In the genomic region with DNA sequence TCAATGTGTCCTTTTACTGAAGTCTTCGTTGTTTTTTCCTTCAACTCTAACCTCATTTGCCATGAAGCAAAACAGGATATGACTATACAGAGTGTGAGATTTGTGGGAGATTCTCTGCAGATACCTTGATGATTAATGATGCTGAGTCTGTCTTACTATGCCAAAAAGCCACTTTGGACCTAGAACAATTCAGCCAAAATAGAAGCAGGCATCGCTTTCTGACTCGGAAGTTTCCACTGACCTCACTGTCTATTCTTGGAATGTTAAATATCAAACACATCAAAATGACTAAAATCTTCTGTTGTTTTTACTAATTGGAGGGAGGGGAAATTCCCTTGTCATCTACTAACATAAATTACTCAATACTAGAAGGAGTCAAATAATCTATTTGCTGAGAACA, we compare ENCODE assay signal across 23 mouse cellular contexts.
DNase-seq lines count a peak whose midpoint lies in the region; ATAC-seq and TF ChIP-seq lines count a peak whose summit lies in the region.
"Had no signal": no experiment of that assay in that cellular context is flagged by ENCODE, and none has a peak within 500 bp of the region (broad histone marks: within the 10 kb centered on the region; RNA-seq: fewer than 3 reads in every experiment).

No protein-coding gene starts in this region.

- no peak overlapping the region for H3K4me2 ChIP-seq in kidney, embryonic 16.5 days (replicated peaks; ENCODE audit: low read depth, low read length)
- H3K4me2 ChIP-seq in stomach, postnatal 0 days (replicated peaks; ENCODE audit: low read depth): no peak overlapping the region
- H3K4me2 ChIP-seq: embryonic facial prominence, embryonic 15.5 days; heart, embryonic 12.5 days; hindbrain, embryonic 15.5 days had no signal

- H3K4me3 ChIP-seq in kidney, embryonic 16.5 days (ENCODE audit: low read length): no peak overlapping the region
- H3K4me3 ChIP-seq in stomach, postnatal 0 days (ENCODE audit: low read depth, low read length): no peak overlapping the region
- H3K4me3 ChIP-seq: embryonic facial prominence, embryonic 15.5 days; erythroblast, embryonic 14.5 days; forebrain, embryonic 10.5 days; gastrocnemius, adult 2 months; heart, embryonic 12.5 days; hindbrain, embryonic 15.5 days had no signal

- no peak for ATAC-seq in kidney, embryonic 16.5 days (ENCODE audit: low FRiP score, low TSS enrichment)
- no peak for ATAC-seq in stomach, postnatal 0 days (ENCODE audit: low FRiP score, low TSS enrichment)
- ATAC-seq: forebrain, embryonic 14.5 days had no signal

- H3K27ac ChIP-seq in kidney, embryonic 16.5 days (ENCODE audit: low read length): no peak overlapping the region
- H3K27ac ChIP-seq in stomach, postnatal 0 days (replicated peaks): no peak overlapping the region
- H3K27ac ChIP-seq: embryonic facial prominence, embryonic 15.5 days; forebrain, embryonic 10.5 days; gastrocnemius, adult 2 months; hindbrain, embryonic 15.5 days had no signal

- DNase-seq in kidney, adult 9 months: peak; percentile 19
- peak; percentile 67 for DNase-seq in CD4-positive helper T cell, adult 2 months (ENCODE audit: low read depth, low spot score)
- DNase-seq in MN1 (ENCODE audit: low spot score): peak; percentile 57
- DNase-seq in induced T-regulatory cell, adult 2 months (ENCODE audit: low read depth): peak; percentile 32
- no peak for DNase-seq in stomach, postnatal 0 days (ENCODE audit: low spot score)
- no peak for DNase-seq in embryo, embryonic 10.5 days (ENCODE audit: low spot score)
- no peak for DNase-seq in heart, postnatal 10 days
- DNase-seq: adrenal gland, adult 2 months; adrenal gland, postnatal 25 days; cerebellum, adult 18-20 months; cerebellum, adult 9-11 months; cerebellum, postnatal 36 days; embryo, embryonic 11 days; gastrocnemius, adult 2 months; gastrocnemius, postnatal 25 days; heart, postnatal 36 days had no signal

- no peak overlapping the region for H3K9ac ChIP-seq in kidney, embryonic 16.5 days (replicated peaks; ENCODE audit: low read length)
- H3K9ac ChIP-seq in stomach, postnatal 0 days (ENCODE audit: low read length): no peak overlapping the region
- H3K9ac ChIP-seq: embryonic facial prominence, embryonic 15.5 days; heart, embryonic 12.5 days; hindbrain, embryonic 15.5 days had no signal

- H3K4me1 ChIP-seq in kidney, embryonic 16.5 days (ENCODE audit: insufficient read depth, low read length): no peaks in the 10 kb centered on the region
- no peaks in the 10 kb centered on the region for H3K4me1 ChIP-seq in stomach, postnatal 0 days (replicated peaks; ENCODE audit: control insufficient read depth, insufficient read depth)
- H3K4me1 ChIP-seq: embryonic facial prominence, embryonic 15.5 days; forebrain, embryonic 10.5 days; heart, embryonic 12.5 days; hindbrain, embryonic 15.5 days had no signal

- TF ChIP-seq EP300 in stomach, postnatal 0 days (optimal IDR thresholded peaks at IDR 0.05): no peak

- WGBS in kidney, embryonic 16.5 days: 61% methylated on average over 3 of the region's 3 CpGs
- WGBS in stomach, postnatal 0 days: 51% methylated on average over 3 of the region's 3 CpGs

- no peak for TF ChIP-seq CTCF in stomach, postnatal 0 days (IDR thresholded peaks at IDR 0.05; ENCODE audit: low read depth)

- H3K36me3 ChIP-seq in kidney, embryonic 16.5 days (ENCODE audit: insufficient read depth, low read length): no peaks in the 10 kb centered on the region
- H3K36me3 ChIP-seq in stomach, postnatal 0 days (ENCODE audit: control insufficient read depth, insufficient read depth, low read length): no peaks in the 10 kb centered on the region
- H3K36me3 ChIP-seq: embryonic facial prominence, embryonic 15.5 days; forebrain, embryonic 10.5 days; heart, embryonic 12.5 days; hindbrain, embryonic 15.5 days had no signal

- H3K9me3 ChIP-seq in kidney, embryonic 16.5 days (ENCODE audit: low read length): no peaks in the 10 kb centered on the region
- H3K9me3 ChIP-seq in stomach, postnatal 0 days (ENCODE audit: control insufficient read depth, low read length): no peaks in the 10 kb centered on the region
- H3K9me3 ChIP-seq: embryonic facial prominence, embryonic 15.5 days; forebrain, embryonic 10.5 days; heart, embryonic 12.5 days; hindbrain, embryonic 15.5 days had no signal

- no peaks in the 10 kb centered on the region for H3K27me3 ChIP-seq in kidney, embryonic 16.5 days (ENCODE audit: insufficient read depth, low read length)
- no peaks in the 10 kb centered on the region for H3K27me3 ChIP-seq in stomach, postnatal 0 days (ENCODE audit: control insufficient read depth, insufficient read depth, low read length)
- H3K27me3 ChIP-seq: embryonic facial prominence, embryonic 15.5 days; heart, embryonic 12.5 days; hindbrain, embryonic 15.5 days had no signal

- intact Hi-C loops in heart, postnatal 10 days (cut with DNase I): no loop called here

Comparison
In these comparisons a context has a peak if more than half of its experiments do, and no peak if none do; other contexts are left out.
1. DNase-seq: peak in kidney, adult 9 months (single experiment), CD4-positive helper T cell, adult 2 months (single experiment), MN1 (single experiment) and induced T-regulatory cell, adult 2 months (single experiment); none in stomach, postnatal 0 days (single experiment), embryo, embryonic 10.5 days (single experiment) and heart, postnatal 10 days (0 of 2).